Mouse (Mus musculus) CD8-positive naive resting alpha-beta T cell, adult 2 months (primary cell): ENCODE results near the gene Erbb2.

Experiments
- DNase-seq, 2 experiments: peaks; one replicate each; pipeline ENCODE4 v3.0.0; 2022; ENCODE audit warnings: low read depth in 2 of 2, low spot score in 2 of 2

Gene Erbb2

DNA sequence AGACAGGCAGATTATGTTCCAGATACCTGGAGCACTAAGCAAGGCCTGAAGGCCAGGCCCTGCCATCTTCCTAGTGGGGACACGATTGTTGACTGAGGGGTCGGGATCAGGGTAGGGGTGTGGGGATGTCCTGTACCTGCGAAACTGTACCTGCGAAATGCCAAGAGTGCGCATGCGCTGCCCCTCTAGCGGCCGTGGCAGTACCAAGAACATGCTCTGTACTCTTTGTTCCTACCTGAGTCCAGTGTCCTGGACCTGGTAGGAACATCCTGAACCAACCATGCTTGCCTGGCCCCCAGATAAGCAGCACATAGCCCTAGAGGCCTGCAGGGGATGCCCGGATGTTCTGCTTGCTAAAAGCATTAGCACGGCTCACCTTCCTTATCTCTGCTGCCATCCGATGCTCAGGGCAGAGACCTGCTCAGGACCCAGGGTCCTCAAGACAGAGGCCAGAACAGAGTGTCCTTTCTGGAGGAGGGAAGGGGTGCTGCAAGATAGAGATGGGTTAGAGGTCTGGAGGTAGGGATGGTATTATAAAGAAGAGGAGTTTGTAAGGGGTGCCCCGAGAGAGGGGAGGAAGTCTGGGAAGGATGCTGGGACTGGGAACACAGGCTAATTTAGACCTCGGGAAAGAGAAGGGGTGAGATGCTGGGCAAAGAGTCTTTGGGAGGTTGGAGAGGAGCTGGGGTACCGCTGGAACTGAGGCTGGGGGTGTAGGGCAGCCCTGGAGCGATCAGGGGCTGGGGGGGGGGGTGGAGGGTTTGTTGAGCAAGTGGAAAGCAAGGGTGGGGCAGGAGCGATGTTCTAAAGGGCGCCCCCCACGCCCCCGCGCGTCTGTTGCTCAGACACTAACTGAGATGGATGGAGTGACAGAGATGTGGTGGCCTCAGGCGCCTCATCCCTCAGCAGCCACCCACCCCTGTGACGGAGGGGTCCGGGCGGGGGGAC lies 26.4 kb upstream of the Erbb2 start, which contains the start of gene Pnmt:
Gene Pnmt, plus strand, starts transcription at position 813 of the 948 bp plus-strand sequence.
- no peak for DNase-seq

GRCm38 (mm10) chr11:98386596-98386995 lies 25.7 kb upstream of the Erbb2 start:
- no peak for DNase-seq

- DNase-seq, result no peak
These were observed 25.2 kb upstream of the Erbb2 start for GRCm38 (mm10) chr11:98387056-98387577.

DNA sequence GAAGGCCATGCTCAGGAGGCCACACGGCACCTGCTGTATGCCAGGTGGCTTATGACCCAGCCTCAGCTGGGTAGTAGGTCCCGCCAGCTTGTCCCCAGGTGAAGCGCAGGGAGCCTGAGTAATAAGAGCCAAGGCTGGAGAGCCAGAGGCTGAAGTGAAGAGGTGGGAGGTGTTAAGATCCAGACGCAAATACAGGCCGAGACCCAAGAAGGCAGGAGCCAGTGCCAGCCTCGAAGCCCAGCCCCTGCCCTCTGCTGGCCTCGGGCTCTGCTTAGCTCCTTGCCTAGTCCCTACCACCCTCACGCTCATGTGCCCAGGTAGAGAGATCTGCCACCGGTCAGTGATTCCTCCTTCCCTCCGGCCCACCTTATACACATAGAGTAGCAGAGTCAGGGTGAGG lies 24.0 kb upstream of the Erbb2 start:
- no peak for DNase-seq

GRCm38 (mm10) chr11:98389221-98389780 lies 23.0 kb upstream of the Erbb2 start:
- DNase-seq, result peak in 1 of 2 experiments; percentile 49

GRCm38 (mm10) chr11:98390141-98390540 lies 22.1 kb upstream of the Erbb2 start:
- no peak for DNase-seq

- no peak for DNase-seq
These were observed 20.2 kb upstream of the Erbb2 start for GRCm38 (mm10) chr11:98392034-98392433.

DNA sequence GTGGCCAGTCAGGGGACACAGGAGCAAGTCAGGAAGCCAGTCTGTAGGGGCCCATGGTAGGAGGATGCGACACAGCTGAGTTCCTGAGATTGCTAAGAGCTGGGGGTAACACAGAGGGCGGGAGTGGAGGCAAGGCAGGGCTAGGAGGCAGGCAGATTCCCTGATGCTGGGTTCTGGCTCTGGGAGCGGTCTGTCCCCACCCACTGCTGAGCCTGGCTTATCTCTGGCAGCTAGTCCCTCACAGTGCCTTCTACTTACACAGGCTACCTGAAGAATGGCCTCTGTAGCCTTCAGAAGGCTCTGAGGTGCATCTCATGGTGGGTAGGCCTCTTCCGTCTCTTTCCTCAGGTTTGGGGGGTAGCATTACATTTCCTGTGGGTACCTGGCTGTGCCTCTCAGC lies 19.6 kb upstream of the Erbb2 start:
- no peak for DNase-seq

- peak; percentile 45 to 64 for DNase-seq
These were observed 19.0 kb upstream of the Erbb2 start for GRCm38 (mm10) chr11:98393317-98393716.

DNA sequence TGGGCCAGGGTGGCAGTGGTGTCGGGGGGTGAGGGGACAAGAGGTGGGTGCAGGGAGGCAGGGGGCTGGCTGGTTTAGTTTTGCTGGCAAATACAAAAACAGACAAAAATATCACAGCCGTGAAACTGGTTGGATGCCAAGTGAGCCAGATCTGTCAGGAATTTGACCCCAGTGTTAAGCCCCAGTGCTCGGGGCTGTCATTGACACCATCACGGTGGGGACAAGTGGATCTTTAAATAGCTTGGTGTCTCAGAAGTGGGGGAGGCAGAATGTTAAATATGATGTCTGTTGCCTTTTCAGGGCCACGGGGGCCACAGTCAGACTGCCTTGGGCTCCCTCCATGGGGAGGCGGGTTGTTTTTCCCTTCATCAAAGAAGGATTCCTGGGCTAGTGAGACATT lies 18.0 kb upstream of the Erbb2 start:
- DNase-seq, result no peak

DNA sequence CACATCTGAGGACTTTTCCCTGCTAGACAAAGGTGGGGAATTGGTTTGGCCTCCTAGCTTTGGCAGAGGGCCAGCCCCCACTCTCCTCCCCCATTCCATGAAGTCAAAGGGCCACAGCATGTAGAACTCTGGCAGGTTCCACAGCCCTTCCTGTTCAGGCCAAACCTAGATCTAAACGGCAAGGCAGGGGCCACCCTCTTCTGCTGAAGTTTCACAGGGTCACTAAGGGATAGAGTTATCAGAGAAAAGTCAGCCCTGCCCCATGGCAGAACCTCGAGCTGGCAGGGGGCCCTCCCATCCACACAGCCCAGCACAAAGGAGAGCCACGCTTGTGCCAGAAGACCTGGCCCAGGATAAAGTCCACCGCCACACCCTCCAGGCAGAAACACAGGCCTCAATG lies 17.2 kb upstream of the Erbb2 start:
- no peak for DNase-seq

- DNase-seq, result no peak
These were observed 14.3 kb upstream of the Erbb2 start for GRCm38 (mm10) chr11:98397946-98398345.

- peak; percentile 75 to 83 for DNase-seq
These were observed 12.0 kb upstream of the Erbb2 start, which contains the start of gene Pgap3 for GRCm38 (mm10) chr11:98400161-98400726. Gene Pgap3 (minus strand): TSS chr11:98400490.

DNA sequence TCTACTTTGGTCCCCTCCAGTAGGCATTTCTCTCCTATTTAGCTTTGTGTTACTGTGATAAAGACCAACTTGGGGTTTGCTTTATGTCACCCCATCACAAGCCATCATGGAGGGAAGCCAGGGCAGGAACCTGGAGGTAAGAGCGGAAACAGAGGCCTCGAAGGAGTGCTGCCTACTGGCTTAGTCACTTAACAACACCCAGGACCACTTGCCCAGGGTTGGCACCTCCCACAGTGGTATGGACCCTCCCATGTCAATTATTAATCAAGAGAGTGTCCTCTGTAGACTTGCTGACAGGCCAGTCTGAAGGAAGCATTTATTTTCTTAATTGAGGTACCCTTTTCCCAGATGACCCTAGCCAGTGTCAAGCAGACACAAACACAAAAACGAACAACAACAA lies 11.5 kb upstream of the Erbb2 start:
- no peak for DNase-seq

DNA sequence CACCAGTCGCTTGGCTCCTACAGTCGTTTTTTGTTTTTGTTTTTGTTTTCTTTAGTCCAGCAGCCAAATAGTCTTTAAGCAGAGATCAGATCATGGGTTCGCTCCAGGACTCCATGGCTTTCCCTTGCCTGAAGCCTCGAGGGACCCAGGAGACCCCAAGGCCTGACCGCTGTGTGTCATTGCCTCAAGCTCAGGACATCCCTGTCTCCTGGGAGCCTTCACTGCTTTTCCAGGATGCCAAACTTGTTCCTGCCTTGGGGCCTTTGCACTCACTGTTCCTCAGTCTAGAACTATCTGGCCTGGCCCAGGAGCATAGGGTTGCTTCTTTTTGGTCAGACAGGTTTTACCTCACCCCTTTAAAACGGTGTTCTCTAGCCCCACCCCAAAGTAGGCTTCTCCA lies 5.6 kb upstream of the Erbb2 start:
- DNase-seq, result no peak

GRCm38 (mm10) chr11:98408872-98409271 lies 3.4 kb upstream of the Erbb2 start:
- no peak for DNase-seq

GRCm38 (mm10) chr11:98409341-98409822 lies 2.9 kb upstream of the Erbb2 start:
- DNase-seq, result no peak

GRCm38 (mm10) chr11:98412797-98413301 lies 579 bp downstream of the Erbb2 start:
- no peak for DNase-seq

- DNase-seq, result no peak
These were observed 1.5 kb downstream of the Erbb2 start for GRCm38 (mm10) chr11:98413731-98414130.

- no peak for DNase-seq
These were observed 1.9 kb downstream of the Erbb2 start for GRCm38 (mm10) chr11:98414162-98414561.

- no peak for DNase-seq
These were observed 4.8 kb downstream of the Erbb2 start for GRCm38 (mm10) chr11:98417074-98417473.
